Mouse (Mus musculus) neural tube, embryonic 14.5 days (tissue): ENCODE measurements around the gene Cyren. TPM values are rescaled to one million over a fixed set of nuclear protein-coding genes. Genes with fewer than 3 reads are reported as not detected.

Experiments used
- ATAC-seq: fragments of 200-750 bp; cut with Nextera tagmentation; 2 replicates; pipeline ENCODE4 v1.8.0; 2017; ENCODE audit warnings: low read depth, mild to moderate bottlenecking, moderate TSS enrichment, moderate library complexity
- H3K27ac ChIP-seq: fragments of 300-500 bp; sonication (generic); 2 replicates; pipeline ENCODE4 v1.5.1; 2014; ENCODE audit warnings: low read depth, mild to moderate bottlenecking, control low read depth, low read length, moderate library complexity, mixed read lengths
- H3K27me3 ChIP-seq: fragments of 300-500 bp; sonication (generic); 2 replicates; pipeline ENCODE4 v1.6.1; 2014; ENCODE audit warnings: low read length; ENCODE audit not compliant: control insufficient read depth, insufficient read depth
- H3K36me3 ChIP-seq: fragments of 300-500 bp; sonication (generic); 2 replicates; pipeline ENCODE4 v1.6.1; 2014; ENCODE audit warnings: low read length, mixed read lengths; ENCODE audit not compliant: control insufficient read depth, insufficient read depth
- H3K4me1 ChIP-seq: fragments of 300-500 bp; sonication (generic); 2 replicates; pipeline ENCODE4 v1.6.1; 2014; ENCODE audit warnings: low read length; ENCODE audit not compliant: control insufficient read depth, insufficient read depth
- H3K4me2 ChIP-seq: fragments of 300-500 bp; sonication (generic); 2 replicates; pipeline ENCODE4 v1.6.1; 2014; ENCODE audit warnings: mild to moderate bottlenecking, low read depth, low read length, control low read depth
- H3K4me3 ChIP-seq: fragments of 300-500 bp; sonication (generic); 2 replicates; pipeline ENCODE4 v1.5.1; 2014; ENCODE audit warnings: low read depth, low read length, control low read depth, mixed read lengths
- H3K9ac ChIP-seq: fragments of 300-500 bp; sonication (generic); replicated peaks from 2 replicates; pipeline ENCODE4 v1.6.1; 2014; ENCODE audit warnings: low read depth, mild to moderate bottlenecking, control low read depth, low read length, mixed read lengths
- H3K9me3 ChIP-seq: fragments of 300-500 bp; sonication (generic); 2 replicates; pipeline ENCODE4 v1.6.1; 2016; ENCODE audit warnings: low read length; ENCODE audit not compliant: control insufficient read depth
- WGBS: fragments of 180-500 bp; shearing (Covaris S2); extraction: QIAGEN DNeasy Blood & Tissue Kit; methylation state at CpG from one replicate; pipeline ENCODE4 v1.1.7; 2014; 5-methylcytosine and 5-hydroxymethylcytosine counted together
- polyA plus RNA-seq: library from polyadenylated mRNA; unstranded; fragments of >200 nt; fragmentation: Nextera tagmentation; extraction: Ambion mirVana; gene quantifications from 2 replicates; pipeline ENCODE4 v1.2.1, GENCODE M21; 2014

The Cyren gene
- polyA plus RNA-seq, 1 experiment from 2014 or later, result 6.0 TPM

DNA sequence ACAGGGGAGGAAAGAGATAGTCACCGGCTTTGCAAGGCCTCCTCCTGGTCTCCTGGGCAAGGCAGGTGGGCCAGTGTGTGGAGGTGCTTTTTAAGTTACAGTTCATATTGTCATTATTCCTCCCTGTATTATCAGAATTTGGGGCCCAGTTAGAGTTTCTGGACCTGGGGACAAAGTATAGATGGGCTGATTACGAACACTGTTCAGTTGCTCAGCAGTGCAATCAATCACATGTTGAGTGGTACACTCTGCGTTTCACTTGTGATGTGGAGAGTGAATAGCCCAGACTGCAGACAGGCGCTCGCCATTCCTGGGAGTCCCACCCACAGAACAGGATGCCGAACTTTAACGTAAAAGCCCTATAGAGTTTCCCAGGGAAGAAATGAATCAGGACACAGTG is 6.9 kb upstream of the Cyren start:
- no peak overlapping the region for H3K27ac ChIP-seq
- no peak for ATAC-seq
- H3K9me3 ChIP-seq, result no peaks in the 10 kb centered on the region
- H3K4me3 ChIP-seq, result no peak overlapping the region
- peaks cover 14% of the 10 kb centered on the region; the same call in 1 of the 2 replicates for H3K36me3 ChIP-seq
- H3K27me3 ChIP-seq, result no peaks in the 10 kb centered on the region
- WGBS, result 86% methylated on average over 7 of the region's 7 CpGs
- peaks cover 7% of the 10 kb centered on the region for H3K4me1 ChIP-seq
- H3K9ac ChIP-seq, result no peak overlapping the region
- no peak overlapping the region for H3K4me2 ChIP-seq

DNA sequence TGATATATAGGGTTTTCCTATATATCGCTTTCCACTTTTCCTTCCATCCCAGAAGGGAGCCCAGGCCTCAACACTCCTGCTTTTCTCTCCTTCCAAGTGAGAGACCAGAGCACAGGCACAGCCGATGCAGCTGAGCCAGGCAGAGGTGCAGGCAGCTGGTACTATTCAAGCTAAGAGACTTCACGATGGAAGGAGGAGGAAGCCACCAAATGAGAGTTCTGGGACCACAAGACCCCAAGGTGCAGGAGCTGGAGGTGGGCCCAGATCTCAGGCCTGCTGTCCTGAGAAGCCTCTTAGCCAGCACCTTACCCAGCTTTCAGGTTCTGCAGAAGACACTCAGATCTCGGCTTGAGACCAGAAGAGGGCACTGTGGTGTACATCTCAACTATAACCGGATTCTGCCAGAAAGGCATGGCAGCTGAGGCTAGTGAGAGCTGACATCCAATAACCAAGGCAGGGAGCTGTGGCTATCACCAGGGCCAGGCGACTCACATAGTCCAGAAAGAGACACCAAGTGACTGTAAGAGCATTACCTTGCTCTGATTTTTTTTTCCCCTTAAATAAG is 2.1 kb upstream of the Cyren start:
- H3K4me3 ChIP-seq, result no peak overlapping the region
- 59% methylated on average over 6 of the region's 6 CpGs for WGBS
- peaks cover 8% of the 10 kb centered on the region for H3K4me1 ChIP-seq
- no peak overlapping the region for H3K4me2 ChIP-seq
- H3K27ac ChIP-seq, result no peak overlapping the region
- no peak for ATAC-seq
- H3K9me3 ChIP-seq, result no peaks in the 10 kb centered on the region
- H3K36me3 ChIP-seq, result peaks cover 6% of the 10 kb centered on the region; the same call in 1 of the 2 replicates
- no peak overlapping the region for H3K9ac ChIP-seq
- no peaks in the 10 kb centered on the region for H3K27me3 ChIP-seq

GRCm38 (mm10) chr6:34879101-34879740 is 1.4 kb upstream of the Cyren start:
- Histone ChIP-seq H3K9ac (no peak overlapping the region), H3K27ac (no peak overlapping the region), H3K36me3 (peaks cover 6% of the 10 kb centered on the region; the same call in 1 of the 2 replicates), H3K4me3 (no peak overlapping the region), H3K4me2 (no peak overlapping the region), H3K9me3 (no peaks in the 10 kb centered on the region), H3K4me1 (peaks cover 8% of the 10 kb centered on the region), H3K27me3 (no peaks in the 10 kb centered on the region)
- no peak for ATAC-seq
- 93% methylated on average over 16 of the region's 16 CpGs for WGBS

DNA sequence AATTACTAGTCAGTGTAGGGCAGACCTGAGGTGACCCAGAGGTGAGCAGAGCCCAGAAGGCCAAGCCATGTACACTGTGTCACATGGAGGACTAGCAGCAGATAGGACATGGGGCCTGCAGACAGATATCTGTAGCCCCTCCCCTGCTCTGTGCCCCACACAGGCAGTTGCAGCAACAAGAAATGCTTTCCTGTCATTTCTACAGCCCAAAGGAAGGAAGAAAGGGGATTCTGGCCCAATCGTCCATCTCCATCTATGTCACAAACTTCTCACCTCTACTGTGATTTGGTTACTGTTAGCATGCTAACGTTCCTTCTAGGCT is 1.1 kb downstream of the Cyren start:
- H3K27ac ChIP-seq, result no peak overlapping the region
- no peaks in the 10 kb centered on the region for H3K9me3 ChIP-seq
- H3K4me2 ChIP-seq, result peak overlapping the region; percentile 74
- no peak for ATAC-seq
- H3K4me3 ChIP-seq, result peak overlapping the region; percentile 64; the same call in 1 of the 2 replicates
- peak overlapping the region; percentile 76; the same call in 1 of the 2 replicates for H3K9ac ChIP-seq
- H3K4me1 ChIP-seq, result peaks cover 8% of the 10 kb centered on the region
- WGBS, result 55% methylated on average over 2 of the region's 2 CpGs
- no peaks in the 10 kb centered on the region for H3K27me3 ChIP-seq
- no peaks in the 10 kb centered on the region for H3K36me3 ChIP-seq

GRCm38 (mm10) chr6:34875966-34876834 is 1.7 kb downstream of the Cyren start:
- peak overlapping the region; percentile 74; the same call in 1 of the 2 replicates for H3K4me2 ChIP-seq
- ATAC-seq, result no peak
- no peak overlapping the region; the same call in 1 of the 2 replicates for H3K4me3 ChIP-seq
- 71% methylated on average over 12 of the region's 12 CpGs for WGBS
- H3K9ac ChIP-seq, result no peak overlapping the region
- no peaks in the 10 kb centered on the region for H3K36me3 ChIP-seq
- no peak overlapping the region for H3K27ac ChIP-seq
- peaks cover 8% of the 10 kb centered on the region for H3K4me1 ChIP-seq
- H3K27me3 ChIP-seq, result no peaks in the 10 kb centered on the region
- H3K9me3 ChIP-seq, result no peaks in the 10 kb centered on the region

DNA sequence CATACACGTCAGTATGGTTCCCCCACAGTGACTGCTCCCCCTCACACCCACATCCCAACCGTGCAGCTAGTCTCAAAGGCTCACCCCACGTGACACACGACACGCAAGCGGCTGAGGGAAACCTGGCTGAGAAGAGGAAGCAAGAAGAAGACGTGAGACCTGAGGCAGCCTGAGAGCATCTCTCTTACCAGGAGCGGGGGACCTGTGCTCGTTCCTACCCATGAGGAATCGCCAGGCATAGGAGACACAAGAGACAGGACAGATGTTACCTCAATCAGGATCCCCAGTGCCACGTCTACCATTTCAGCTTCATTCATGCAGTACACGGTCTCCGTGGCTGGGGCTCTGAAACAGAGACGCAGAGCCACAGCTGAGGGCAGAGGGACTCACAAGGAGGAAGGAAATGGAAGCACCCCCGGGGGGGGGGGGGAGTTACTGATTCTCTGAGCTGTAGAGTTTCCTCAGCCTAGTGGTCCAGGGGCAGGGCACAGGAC is 2.5 kb downstream of the Cyren start:
- H3K4me2 ChIP-seq, result no peak overlapping the region
- WGBS, result 87% methylated on average over 15 of the region's 15 CpGs

GRCm38 (mm10) chr6:34874101-34874921 is 3.5 kb downstream of the Cyren start:
- Histone ChIP-seq H3K27me3 (no peaks in the 10 kb centered on the region), H3K4me2 (no peak overlapping the region), H3K9me3 (no peaks in the 10 kb centered on the region), H3K36me3 (no peaks in the 10 kb centered on the region), H3K27ac (no peak overlapping the region), H3K4me1 (peaks cover 8% of the 10 kb centered on the region), H3K9ac (no peak overlapping the region), H3K4me3 (no peak overlapping the region)
- 74% methylated on average over 21 of the region's 21 CpGs for WGBS
- no peak for ATAC-seq

More for the DNA sequence above, 2.5 kb downstream of the Cyren start:
- Histone ChIP-seq H3K27ac (no peak overlapping the region), H3K4me3 (no peak overlapping the region), H3K9ac (no peak overlapping the region), H3K9me3 (no peaks in the 10 kb centered on the region), H3K27me3 (no peaks in the 10 kb centered on the region), H3K36me3 (no peaks in the 10 kb centered on the region), H3K4me1 (peaks cover 8% of the 10 kb centered on the region)
- ATAC-seq, result no peak

GRCm38 (mm10) chr6:34872871-34873270 is 5.0 kb downstream of the Cyren start:
- H3K4me2 ChIP-seq, result no peak overlapping the region
- no peak overlapping the region for H3K27ac ChIP-seq
- no peak for ATAC-seq
- H3K4me3 ChIP-seq, result no peak overlapping the region
- no peaks in the 10 kb centered on the region for H3K36me3 ChIP-seq
- H3K4me1 ChIP-seq, result peaks cover 5% of the 10 kb centered on the region
- no peak overlapping the region for H3K9ac ChIP-seq
- H3K9me3 ChIP-seq, result no peaks in the 10 kb centered on the region
- 83% methylated on average over 10 of the region's 10 CpGs for WGBS
- no peaks in the 10 kb centered on the region for H3K27me3 ChIP-seq
